Mouse (Mus musculus) cerebellum, adult 2 months (tissue): Measurements from ENCODE around the gene Synpo2.

Experiments
- CTCF ChIP-seq: fragments of 200-500 bp; IDR thresholded peaks from 2 replicates; pipeline ENCODE4 v1.5.1; 2011; ENCODE audit warnings: low read depth, mild to moderate bottlenecking, control low read depth, low read length, moderate library complexity, borderline replicate concordance; ENCODE audit not compliant: insufficient read depth
- POLR2A ChIP-seq: fragments of 200-500 bp; IDR thresholded peaks from 2 replicates; pipeline ENCODE4 v1.6.1; 2011; ENCODE audit warnings: low read length, control low read depth, borderline replicate concordance; ENCODE audit not compliant: insufficient read depth

DNA sequence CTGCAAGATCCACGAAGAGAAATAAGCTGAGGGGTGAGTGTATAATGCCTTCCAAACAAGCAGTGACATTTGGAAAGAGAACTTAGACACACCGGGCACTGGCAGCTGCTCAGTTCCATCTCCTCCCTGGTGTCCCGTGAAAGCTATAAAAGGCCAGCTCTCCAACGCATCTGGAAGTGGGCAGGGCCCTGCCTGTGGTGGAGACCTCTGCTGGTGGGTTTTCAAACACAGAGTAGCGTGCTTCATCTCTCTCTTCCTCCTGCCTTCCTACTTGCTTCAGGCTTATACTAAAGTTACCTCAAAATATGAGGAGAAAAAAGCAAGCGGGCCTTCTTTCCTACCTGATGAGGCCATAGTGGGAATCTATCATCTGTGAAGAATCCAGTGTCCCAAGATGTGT lies 77.4 kb downstream of the Synpo2 start:
- TF ChIP-seq POLR2A, result no peak
- TF ChIP-seq CTCF, result no peak; the same call in 1 of the 2 replicates
